Mouse (Mus musculus) CH12.LX (cell line): ENCODE measurements around the gene Ulk1. TPM values are rescaled to one million over a fixed set of nuclear protein-coding genes. Genes with fewer than 3 reads are reported as not detected.

ENCODE experiments used
- DNase-seq: peaks from one replicate; pipeline ENCODE4 v3.0.0-alpha.2; 2013; ENCODE audit errors: extremely low read depth
- H3K27ac ChIP-seq: 2 replicates; pipeline ENCODE4 v1.5.1; 2012; ENCODE audit warnings: low read depth, mild to moderate bottlenecking, control low read depth, moderate library complexity; ENCODE audit not compliant: insufficient read depth
- H3K27me3 ChIP-seq: replicated peaks from 2 replicates; pipeline ENCODE3; 2012; ENCODE audit warnings: inconsistent platforms
- H3K36me3 ChIP-seq, 2 experiments: replicated peaks in 1 of 2; 2 replicates each; pipeline versions ENCODE3 to v1.6.1; 2012; ENCODE audit warnings: inconsistent platforms in 1 of 2, low read length in 1 of 2, mild to moderate bottlenecking in 1 of 2, mixed read lengths in 1 of 2, moderate library complexity in 1 of 2; ENCODE audit not compliant: control insufficient read depth in 1 of 2, insufficient read depth in 1 of 2
- H3K4me1 ChIP-seq, 2 experiments: 2 replicates each; pipeline ENCODE4 v1.6.1; 2012; ENCODE audit warnings: inconsistent platforms in 1 of 2, moderate library complexity in 1 of 2; ENCODE audit not compliant: insufficient read depth in 2 of 2, control insufficient read depth in 1 of 2
- H3K4me2 ChIP-seq: 2 replicates; pipeline ENCODE4 v1.6.1; 2012; ENCODE audit warnings: low read depth, mild to moderate bottlenecking, control low read depth; ENCODE audit not compliant: poor library complexity, insufficient read depth, severe bottlenecking
- H3K4me3 ChIP-seq, 3 experiments: fragments of 150-350 bp in 1 of 3; sonication (generic) in 1 of 3; replicated peaks in 1 of 3; 2 replicates each; pipeline versions ENCODE3 to v1.5.1; 2011 to 2012; ENCODE audit warnings: low read depth in 2 of 3, low read length in 2 of 3, mild to moderate bottlenecking in 2 of 3, moderate library complexity in 2 of 3, control low read depth in 1 of 3, improper control_type of control experiment in 1 of 3, inconsistent platforms in 1 of 3, mixed read lengths in 1 of 3; ENCODE audit not compliant: poor library complexity in 1 of 3
- H3K79me2 ChIP-seq: replicated peaks from 2 replicates; pipeline ENCODE4 v1.6.1; 2012; ENCODE audit warnings: mild to moderate bottlenecking, moderate library complexity; ENCODE audit not compliant: control insufficient read depth, poor library complexity, insufficient read depth, severe bottlenecking; ENCODE audit errors: extremely low read depth
- H3K9ac ChIP-seq: 2 replicates; pipeline ENCODE4 v1.6.1; 2012; ENCODE audit warnings: low read depth, mild to moderate bottlenecking, control low read depth, moderate library complexity; ENCODE audit not compliant: insufficient read depth
- H3K9me3 ChIP-seq: replicated peaks from 2 replicates; pipeline ENCODE3; 2012; ENCODE audit warnings: low read length, inconsistent platforms, mixed read lengths
- CHD1 ChIP-seq: IDR thresholded peaks from 2 replicates; pipeline ENCODE4 v1.6.1; 2012; ENCODE audit warnings: low read depth, low read length, improper control_type of control experiment, inconsistent platforms
- CTCF ChIP-seq, 2 experiments: IDR thresholded peaks in 1 of 2; conservative IDR thresholded peaks in 1 of 2; 2 replicates each; pipeline ENCODE4 v1.5.1; 2011 to 2012; ENCODE audit warnings: low read depth in 2 of 2, low read length in 2 of 2, improper control_type of control experiment in 1 of 2, inconsistent platforms in 1 of 2, mild to moderate bottlenecking in 1 of 2, moderate library complexity in 1 of 2
- HCFC1 ChIP-seq: IDR thresholded peaks from 2 replicates; pipeline ENCODE4 v1.6.1; 2012; ENCODE audit warnings: low read depth, mild to moderate bottlenecking, inconsistent platforms, low read length, improper control_type of control experiment
- IRF4 ChIP-seq: IDR thresholded peaks from 2 replicates; pipeline ENCODE4 v1.6.1; 2014; ENCODE audit warnings: low read depth, mild to moderate bottlenecking, inconsistent platforms, low read length, improper control_type of control experiment
- JUN ChIP-seq: IDR thresholded peaks from 2 replicates; pipeline ENCODE4 v1.6.1; 2011; ENCODE audit warnings: low read depth, mild to moderate bottlenecking, low read length, improper control_type of control experiment, moderate library complexity; ENCODE audit not compliant: insufficient read depth
- KAT2A ChIP-seq: IDR thresholded peaks from 2 replicates; pipeline ENCODE4 v1.6.1; 2012; ENCODE audit warnings: low read length, improper control_type of control experiment, inconsistent platforms; ENCODE audit not compliant: insufficient replicate concordance
- MAX ChIP-seq: IDR thresholded peaks from 2 replicates; pipeline ENCODE4 v1.6.1; 2011; ENCODE audit warnings: low read length, improper control_type of control experiment
- MAZ ChIP-seq: IDR thresholded peaks from 2 replicates; pipeline ENCODE4 v1.6.1; 2012; ENCODE audit warnings: low read depth, mild to moderate bottlenecking, inconsistent platforms, low read length, improper control_type of control experiment, moderate library complexity
- POLR2AphosphoS2 ChIP-seq: IDR thresholded peaks from 2 replicates; pipeline ENCODE4 v1.6.1; 2011; ENCODE audit warnings: low read depth, low read length, improper control_type of control experiment
- TBP ChIP-seq: conservative IDR thresholded peaks from 2 replicates; pipeline ENCODE4 v1.6.1; 2011; ENCODE audit warnings: low read depth, low read length, improper control_type of control experiment
- UBTF ChIP-seq: IDR thresholded peaks from 2 replicates; pipeline ENCODE4 v1.6.1; 2012; ENCODE audit warnings: low read depth, mild to moderate bottlenecking, inconsistent platforms, low read length, improper control_type of control experiment, moderate library complexity
- ZKSCAN1 ChIP-seq: IDR thresholded peaks from 2 replicates; pipeline ENCODE4 v1.6.1; 2012; ENCODE audit warnings: low read depth, inconsistent platforms, low read length, improper control_type of control experiment, borderline replicate concordance
- dilution Hi-C: fragments of 300-500 bp; cut with MboI; formaldehyde crosslinking; loops from 2 replicates; pipeline ENCODE4 v1.14.3; 2020; ENCODE audit warnings: low sequenced_read_pairs; ENCODE audit not compliant: extremely low pct_unique_long_range_greater_than_20kb, extremely low pct_ligation_motif_present
- in situ Hi-C: fragments of 300-500 bp; cut with MboI; formaldehyde crosslinking; loops from 3 replicates; pipeline ENCODE4 v1.14.3; 2019; ENCODE audit warnings: low sequenced_read_pairs, low pct_ligation_motif_present, low pct_unique_long_range_greater_than_20kb, mixed read lengths
- polyA plus RNA-seq: library from polyadenylated mRNA; unstranded; fragments of >175 nt; gene quantifications from 2 replicates; pipeline ENCODE4 v1.2.1, GENCODE M21; 2012; ENCODE audit warnings: low read depth; ENCODE audit not compliant: insufficient read length
- total RNA-seq, 2 experiments: library from RNA; depleted of rRNA; stranded (reverse); fragments of 300-350 nt in 1 of 2; fragments of >200 nt in 1 of 2; gene quantifications; 2 replicates each; pipeline ENCODE4 v1.2.3; 2012 to 2014

Gene Ulk1
- total and polyA plus RNA-seq, 3 experiments: 2.7 to 13.6 (median 8.4) TPM

DNA sequence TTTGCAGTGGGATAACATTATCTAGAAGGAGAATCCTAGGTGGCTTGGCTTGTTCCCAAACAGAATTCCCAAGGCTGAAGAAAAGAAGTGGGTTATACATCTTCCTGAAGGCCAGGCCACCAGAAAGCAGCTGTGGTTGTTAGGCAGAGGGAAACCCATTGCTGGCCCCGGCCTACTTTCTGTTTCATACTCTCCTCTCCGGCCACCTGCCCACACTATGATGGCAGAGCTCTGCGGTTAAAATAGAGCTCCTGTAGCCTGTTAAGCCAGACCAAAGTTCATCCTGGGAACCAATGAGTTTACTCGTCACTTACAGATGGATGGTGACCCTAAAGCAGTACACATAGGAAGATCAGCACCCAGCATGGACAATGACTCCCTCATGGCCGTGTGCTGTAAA, 17.7 kb upstream of the Ulk1 start (continued):
- no peak for TF ChIP-seq TBP
- no peak; the same call in 1 of the 2 replicates for TF ChIP-seq HCFC1
- TF ChIP-seq IRF4: 0 out of 2 replicates have a peak, but pooled peaks have one; percentile 47
- TF ChIP-seq ZKSCAN1: no peak
- TF ChIP-seq KAT2A: no peak
- TF ChIP-seq JUN: no peak
- no peak for TF ChIP-seq POLR2AphosphoS2
- TF ChIP-seq, all 38 proteins: peak for 6

DNA sequence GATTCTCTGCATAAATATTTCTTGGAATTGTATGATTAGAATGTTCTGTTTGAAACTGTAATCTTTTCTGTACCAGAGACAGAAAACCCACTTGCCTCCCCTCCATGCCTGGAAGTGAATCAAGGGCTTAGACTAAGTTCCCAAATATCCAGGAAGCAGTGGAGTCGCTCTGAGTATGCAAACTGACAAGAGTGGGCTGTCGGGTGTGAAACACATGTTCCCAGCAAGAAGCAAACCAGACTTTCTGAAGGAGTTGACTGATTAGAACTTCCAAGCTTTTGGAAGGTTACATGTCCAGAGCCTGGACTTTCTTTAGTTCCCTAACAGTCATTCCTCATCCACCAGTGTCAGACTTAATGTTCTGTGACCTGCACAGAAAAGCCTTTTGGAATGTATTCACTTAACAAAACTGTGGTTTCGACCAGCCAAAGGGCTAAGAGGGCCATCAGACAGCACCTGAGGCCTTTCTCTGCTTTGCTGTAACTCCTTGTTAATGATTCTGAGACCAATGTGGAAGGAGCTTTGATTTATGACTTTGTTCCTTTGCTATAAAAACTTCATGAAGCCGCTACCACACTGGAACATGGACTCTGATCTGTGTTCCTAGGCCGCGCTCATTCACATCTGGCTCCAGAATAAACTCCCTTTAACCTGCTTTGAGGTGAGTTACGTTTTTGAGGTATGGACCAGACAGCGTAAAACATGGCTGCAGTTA, 17.0 kb upstream of the Ulk1 start:
- dilution Hi-C loops (no loop called here), in situ Hi-C loops (no loop called here)
- no peak for DNase-seq
- no peak overlapping the region for H3K27ac ChIP-seq
- H3K4me1 ChIP-seq: peaks cover 0 to 7% of the 10 kb centered on the region in 2 experiments; a peak in 2 of 4 replicates
- H3K27me3 ChIP-seq: no peaks in the 10 kb centered on the region
- H3K9me3 ChIP-seq: no peaks in the 10 kb centered on the region
- no peak overlapping the region for H3K9ac ChIP-seq
- no peak overlapping the region for H3K4me2 ChIP-seq
- no peak overlapping the region for H3K4me3 ChIP-seq
- H3K36me3 ChIP-seq: peaks cover 6 to 33% of the 10 kb centered on the region in 2 experiments
- TF ChIP-seq ZKSCAN1 (no peak), CTCF (conservative IDR thresholded peaks at IDR 0.05 in 1 of 2, IDR thresholded peaks at IDR 0.05 in 1 of 2; ENCODE audit: low read depth in 2 of 2, low read length in 2 of 2) (no peak), MAZ (no peak), CHD1 (no peak)
- H3K79me2 ChIP-seq: no peaks in the 10 kb centered on the region

DNA sequence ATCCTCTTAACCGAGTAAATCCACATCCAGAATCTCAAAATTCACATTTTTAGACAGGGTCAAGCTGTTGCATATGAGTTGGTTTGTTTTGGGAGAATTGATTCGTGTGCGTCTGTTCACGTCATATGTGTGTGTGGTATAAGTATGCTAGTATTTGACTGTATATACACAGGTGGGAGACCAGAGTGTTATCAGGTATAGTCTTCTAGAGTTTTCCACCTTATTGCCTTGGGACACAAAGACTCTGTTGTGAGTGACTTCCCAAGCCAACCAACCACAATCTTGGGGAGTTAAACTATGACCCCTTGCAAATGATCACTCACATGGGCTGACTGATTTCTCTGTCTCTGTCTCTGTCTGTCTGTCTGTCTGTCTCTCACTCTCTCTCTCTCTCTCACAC, 14.5 kb upstream of the Ulk1 start:
- in situ Hi-C loops: no loop called here
- H3K4me3 ChIP-seq: no peak overlapping the region

More for the DNA sequence above, 14.5 kb upstream of the Ulk1 start:
- Histone ChIP-seq H3K36me3 (peaks cover 3 to 18% of the 10 kb centered on the region in 2 experiments), H3K79me2 (no peaks in the 10 kb centered on the region), H3K27ac (no peak overlapping the region), H3K4me2 (no peak overlapping the region)
- no peak for DNase-seq
- TF ChIP-seq UBTF: no peak
- no peak for TF ChIP-seq MAX
- TF ChIP-seq CHD1: no peak
- TF ChIP-seq, all 38 proteins: peak for 0
- Histone ChIP-seq H3K9me3 (no peaks in the 10 kb centered on the region), H3K4me1 (peaks cover 0 to 7% of the 10 kb centered on the region in 2 experiments; a peak in 2 of 4 replicates), H3K27me3 (no peaks in the 10 kb centered on the region), H3K9ac (no peak overlapping the region)
- dilution Hi-C loops: no loop called here
